Mouse (Mus musculus): ENCODE results near the gene Map4k3. TPM values are rescaled to one million over a fixed set of nuclear protein-coding genes. Genes with fewer than 3 reads are reported as not detected.
"Not testable (repeated sequence)": the region's sequence is repeated elsewhere in the genome, so short reads cannot be mapped to it uniquely, and the experiment has no call there.

Map4k3 gene
- polyA plus RNA-seq, 1 experiment from 2014 or later, result 33.3 TPM

- Histone ChIP-seq H3K4me2 (ENCODE audit: low read length) (no peak overlapping the region), H3K9ac (ENCODE audit: low read length) (no peak overlapping the region), H3K4me1 (replicated peaks; ENCODE audit: control insufficient read depth, insufficient read depth, low read length) (no peaks in the 10 kb centered on the region), H3K9me3 (ENCODE audit: control insufficient read depth, low read length) (no peaks in the 10 kb centered on the region), H3K27me3 (replicated peaks; ENCODE audit: control insufficient read depth, insufficient read depth, low read length) (no peaks in the 10 kb centered on the region), H3K4me3 (ENCODE audit: low read depth, low read length) (no peak overlapping the region), H3K36me3 (ENCODE audit: control insufficient read depth, insufficient read depth, low read length) (no peaks in the 10 kb centered on the region), H3K27ac (ENCODE audit: low read depth) (no peak overlapping the region)
- 67% methylated on average over 6 of the region's 6 CpGs for WGBS
- ATAC-seq (replicated peaks; ENCODE audit: low FRiP score, low TSS enrichment, low read depth) (no peak), DNase-seq (ENCODE audit: low spot score) (no peak)
Measured at GRCm38 (mm10) chr17:80734700-80735099, 6.4 kb upstream of the Map4k3 start.

GRCm38 (mm10) chr17:80733121-80733800, 5.0 kb upstream of the Map4k3 start:
- DNase-seq (ENCODE audit: low spot score) (no peak), ATAC-seq (replicated peaks; ENCODE audit: low FRiP score, low TSS enrichment, low read depth) (no peak)
- no peak overlapping the region for H3K27ac ChIP-seq (ENCODE audit: low read depth)
- H3K36me3 ChIP-seq (ENCODE audit: control insufficient read depth, insufficient read depth, low read length), result no peaks in the 10 kb centered on the region
- no peaks in the 10 kb centered on the region for H3K27me3 ChIP-seq (replicated peaks; ENCODE audit: control insufficient read depth, insufficient read depth, low read length)
- WGBS, result 82% methylated on average over 12 of the region's 12 CpGs
- no peaks in the 10 kb centered on the region for H3K4me1 ChIP-seq (replicated peaks; ENCODE audit: control insufficient read depth, insufficient read depth, low read length)
- no peak overlapping the region for H3K4me2 ChIP-seq (ENCODE audit: low read length)
- H3K9ac ChIP-seq (ENCODE audit: low read length), result no peak overlapping the region
- no peaks in the 10 kb centered on the region for H3K9me3 ChIP-seq (ENCODE audit: control insufficient read depth, low read length)
- H3K4me3 ChIP-seq (ENCODE audit: low read depth, low read length), result no peak overlapping the region

- Histone ChIP-seq H3K27ac (ENCODE audit: low read depth) (no peak overlapping the region), H3K9me3 (ENCODE audit: control insufficient read depth, low read length) (no peaks in the 10 kb centered on the region), H3K4me1 (replicated peaks; ENCODE audit: control insufficient read depth, insufficient read depth, low read length) (no peaks in the 10 kb centered on the region), H3K36me3 (ENCODE audit: control insufficient read depth, insufficient read depth, low read length) (no peaks in the 10 kb centered on the region), H3K27me3 (replicated peaks; ENCODE audit: control insufficient read depth, insufficient read depth, low read length) (no peaks in the 10 kb centered on the region), H3K4me3 (ENCODE audit: low read depth, low read length) (no peak overlapping the region), H3K4me2 (ENCODE audit: low read length) (no peak overlapping the region), H3K9ac (ENCODE audit: low read length) (no peak overlapping the region)
- 85% methylated on average over 4 of the region's 4 CpGs for WGBS
- DNase-seq (ENCODE audit: low spot score) (no peak), ATAC-seq (replicated peaks; ENCODE audit: low FRiP score, low TSS enrichment, low read depth) (no peak)
Measured at GRCm38 (mm10) chr17:80732256-80732655, 4.0 kb upstream of the Map4k3 start.

DNA sequence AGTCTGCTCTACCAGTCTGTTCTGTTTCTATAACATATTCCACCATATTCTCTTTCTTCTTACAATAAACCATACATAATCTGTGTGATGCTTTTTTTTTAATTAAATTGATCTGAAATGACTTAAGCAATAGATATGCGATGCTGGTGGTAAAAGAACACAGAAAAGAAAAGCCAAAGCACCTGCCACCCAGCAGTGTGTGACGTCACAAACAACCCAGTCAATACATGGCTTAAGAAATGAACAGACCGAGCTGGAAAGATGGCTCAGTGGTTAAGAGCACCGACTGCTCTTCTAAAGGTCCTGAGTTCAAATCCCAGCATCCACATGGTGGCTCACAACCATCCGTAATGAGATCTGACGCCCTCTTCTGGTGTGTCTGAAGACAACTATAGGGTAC, 2.0 kb upstream of the Map4k3 start:
- not testable (repeated sequence) for H3K27me3 ChIP-seq (replicated peaks; ENCODE audit: control insufficient read depth, insufficient read depth, low read length); H3K27ac ChIP-seq (ENCODE audit: low read depth); H3K4me2 ChIP-seq (ENCODE audit: low read length); H3K4me1 ChIP-seq (replicated peaks; ENCODE audit: control insufficient read depth, insufficient read depth, low read length); H3K9me3 ChIP-seq (ENCODE audit: control insufficient read depth, low read length); H3K9ac ChIP-seq (ENCODE audit: low read length); H3K36me3 ChIP-seq (ENCODE audit: control insufficient read depth, insufficient read depth, low read length); H3K4me3 ChIP-seq (ENCODE audit: low read depth, low read length); DNase-seq (ENCODE audit: low spot score); ATAC-seq (replicated peaks; ENCODE audit: low FRiP score, low TSS enrichment, low read depth)
- 86% methylated on average over 6 of the region's 6 CpGs for WGBS

DNA sequence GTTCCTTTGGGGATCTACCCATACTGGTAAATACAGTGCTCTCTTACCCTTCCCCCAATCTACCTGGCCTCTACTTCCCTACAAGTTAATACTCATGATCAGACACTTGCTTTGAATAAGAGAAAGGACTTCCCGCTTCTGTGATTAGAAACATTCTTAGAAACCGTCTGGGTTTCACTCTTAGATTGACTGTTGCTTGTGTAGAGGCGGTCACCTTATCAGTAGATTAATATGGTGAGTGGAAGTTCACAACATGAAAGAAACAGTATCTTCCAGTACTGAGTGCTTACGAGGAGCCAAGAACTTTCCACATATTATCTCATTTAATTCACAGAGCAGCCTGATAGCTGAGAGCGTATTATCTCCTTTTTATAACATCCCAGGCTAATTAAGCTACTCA, 1.5 kb upstream of the Map4k3 start:
- Histone ChIP-seq H3K4me3 (ENCODE audit: low read depth, low read length) (no peak overlapping the region), H3K27ac (ENCODE audit: low read depth) (no peak overlapping the region), H3K4me2 (ENCODE audit: low read length) (no peak overlapping the region; the same call in 1 of the 2 replicates), H3K4me1 (replicated peaks; ENCODE audit: control insufficient read depth, insufficient read depth, low read length) (peaks cover 7% of the 10 kb centered on the region), H3K27me3 (replicated peaks; ENCODE audit: control insufficient read depth, insufficient read depth, low read length) (no peaks in the 10 kb centered on the region), H3K9ac (ENCODE audit: low read length) (no peak overlapping the region), H3K36me3 (ENCODE audit: control insufficient read depth, insufficient read depth, low read length) (no peaks in the 10 kb centered on the region), H3K9me3 (ENCODE audit: control insufficient read depth, low read length) (no peaks in the 10 kb centered on the region)
- ATAC-seq (replicated peaks; ENCODE audit: low FRiP score, low TSS enrichment, low read depth), result no peak
- WGBS, result 70% methylated on average over 5 of the region's 5 CpGs
- no peak for DNase-seq (ENCODE audit: low spot score)

- no peak for ATAC-seq (replicated peaks; ENCODE audit: low FRiP score, low TSS enrichment, low read depth)
- H3K9ac ChIP-seq (ENCODE audit: low read length), result no peak overlapping the region
- H3K4me2 ChIP-seq (ENCODE audit: low read length), result peak overlapping the region; percentile 86
- H3K36me3 ChIP-seq (ENCODE audit: control insufficient read depth, insufficient read depth, low read length), result no peaks in the 10 kb centered on the region
- no peaks in the 10 kb centered on the region for H3K27me3 ChIP-seq (replicated peaks; ENCODE audit: control insufficient read depth, insufficient read depth, low read length)
- 19% methylated on average over 9 of the region's 9 CpGs for WGBS
- peak overlapping the region; percentile 97 for H3K27ac ChIP-seq (ENCODE audit: low read depth)
- peak overlapping the region; percentile 92; the same call in 1 of the 2 replicates for H3K4me3 ChIP-seq (ENCODE audit: low read depth, low read length)
- peak; percentile 73 for DNase-seq (ENCODE audit: low spot score)
- H3K9me3 ChIP-seq (ENCODE audit: control insufficient read depth, low read length), result no peaks in the 10 kb centered on the region
- peaks cover 7% of the 10 kb centered on the region for H3K4me1 ChIP-seq (replicated peaks; ENCODE audit: control insufficient read depth, insufficient read depth, low read length)
Measured at GRCm38 (mm10) chr17:80729080-80729749, 930 bp upstream of the Map4k3 start.

DNA sequence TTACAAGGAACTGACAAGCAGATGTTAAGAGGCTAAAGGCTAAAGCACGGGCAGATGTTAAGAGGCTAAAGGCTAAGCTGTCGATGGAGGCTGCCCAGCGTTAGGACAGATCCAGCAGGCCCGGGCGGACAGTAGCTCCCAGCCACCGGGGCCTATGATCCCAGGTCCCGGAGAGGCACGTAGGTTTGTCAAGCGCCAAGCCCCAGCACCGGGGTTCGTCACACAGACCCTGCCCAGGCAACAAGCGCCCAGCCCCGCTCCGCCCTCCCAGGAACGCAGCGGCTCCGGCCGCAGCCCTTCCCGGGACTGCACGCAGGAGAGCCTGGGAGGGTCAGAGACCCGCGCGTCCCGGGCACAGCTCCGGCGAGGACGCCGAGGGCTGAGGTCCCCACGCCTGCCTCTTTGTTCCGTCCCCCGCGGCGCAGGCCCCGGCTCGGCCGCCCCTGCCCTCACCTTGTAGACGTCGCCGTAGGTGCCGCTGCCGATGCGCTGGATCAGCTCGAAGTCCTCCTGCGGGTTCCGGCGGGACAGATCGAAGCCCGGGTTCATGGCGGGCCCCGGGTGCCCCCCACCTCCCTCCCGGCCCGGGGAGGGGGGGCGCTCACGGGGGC, 839 bp downstream of the Map4k3 start:
- Histone ChIP-seq H3K36me3 (ENCODE audit: control insufficient read depth, insufficient read depth, low read length) (no peaks in the 10 kb centered on the region), H3K4me3 (ENCODE audit: low read depth, low read length) (peak overlapping the region; percentile 92), H3K27me3 (replicated peaks; ENCODE audit: control insufficient read depth, insufficient read depth, low read length) (no peaks in the 10 kb centered on the region), H3K27ac (ENCODE audit: low read depth) (peak overlapping the region; percentile 97), H3K4me1 (replicated peaks; ENCODE audit: control insufficient read depth, insufficient read depth, low read length) (peaks cover 14% of the 10 kb centered on the region), H3K9me3 (ENCODE audit: control insufficient read depth, low read length) (no peaks in the 10 kb centered on the region), H3K9ac (ENCODE audit: low read length) (peak overlapping the region; percentile 95), H3K4me2 (ENCODE audit: low read length) (peak overlapping the region; percentile 86)
- DNase-seq (ENCODE audit: low spot score) (peak; percentile 89), ATAC-seq (replicated peaks; ENCODE audit: low FRiP score, low TSS enrichment, low read depth) (peak; percentile 65)
- WGBS, result under 1% methylated on average over 46 of the region's 54 CpGs

GRCm38 (mm10) chr17:80726821-80727220, 1.5 kb downstream of the Map4k3 start:
- Histone ChIP-seq H3K27me3 (replicated peaks; ENCODE audit: control insufficient read depth, insufficient read depth, low read length) (no peaks in the 10 kb centered on the region), H3K4me1 (replicated peaks; ENCODE audit: control insufficient read depth, insufficient read depth, low read length) (peaks cover 20% of the 10 kb centered on the region), H3K36me3 (ENCODE audit: control insufficient read depth, insufficient read depth, low read length) (no peaks in the 10 kb centered on the region), H3K27ac (ENCODE audit: low read depth) (peak overlapping the region; percentile 97), H3K9ac (ENCODE audit: low read length) (peak overlapping the region; percentile 95), H3K9me3 (ENCODE audit: control insufficient read depth, low read length) (no peaks in the 10 kb centered on the region), H3K4me3 (ENCODE audit: low read depth, low read length) (peak overlapping the region; percentile 92), H3K4me2 (ENCODE audit: low read length) (peak overlapping the region; percentile 86)
- DNase-seq (ENCODE audit: low spot score) (peak; percentile 64), ATAC-seq (replicated peaks; ENCODE audit: low FRiP score, low TSS enrichment, low read depth) (no peak)
- 10% methylated on average over 8 of the region's 8 CpGs for WGBS
